Mouse (Mus musculus) small intestine, adult 2 months (tissue): ENCODE measurements at regions not wholly inside any gene's neighbourhood (a gene's known extent, or its start where the extent isn't known, plus 50 kb on each side); places are given as distances from the start of the nearest gene placed in this dataset.

ENCODE experiments used
- H3K27ac ChIP-seq: fragments of 200-500 bp; 2 replicates; pipeline ENCODE4 v1.5.1; 2012; ENCODE audit warnings: low read depth, low read length, control low read depth, inconsistent platforms; ENCODE audit not compliant: insufficient read depth
- H3K27me3 ChIP-seq: fragments of 200-500 bp; 2 replicates; pipeline ENCODE4 v1.6.1; 2012; ENCODE audit warnings: mild to moderate bottlenecking, moderate library complexity, low read length, inconsistent platforms; ENCODE audit not compliant: control insufficient read depth, insufficient read depth
- H3K36me3 ChIP-seq: fragments of 200-500 bp; 2 replicates; pipeline ENCODE4 v1.6.1; 2012; ENCODE audit warnings: mild to moderate bottlenecking, low read length, control low read depth, inconsistent platforms; ENCODE audit not compliant: control insufficient read depth, insufficient read depth
- H3K4me1 ChIP-seq: fragments of 200-500 bp; 2 replicates; pipeline ENCODE4 v1.6.1; 2012; ENCODE audit warnings: low read length, inconsistent platforms, mixed read lengths; ENCODE audit not compliant: control insufficient read depth, insufficient read depth, insufficient read length
- H3K4me3 ChIP-seq: fragments of 200-500 bp; 2 replicates; pipeline ENCODE4 v1.5.1; 2012; ENCODE audit warnings: low read depth, mild to moderate bottlenecking, control low read depth, inconsistent platforms, low read length, moderate library complexity
- CTCF ChIP-seq: fragments of 200-500 bp; IDR thresholded peaks from 2 replicates; pipeline ENCODE4 v1.5.1; 2012; ENCODE audit warnings: low read depth, mild to moderate bottlenecking, control low read depth, inconsistent platforms, low read length, moderate library complexity, mixed read lengths; ENCODE audit not compliant: insufficient replicate concordance, insufficient read length; ENCODE audit errors: extremely low read depth
- POLR2A ChIP-seq: fragments of 200-500 bp; IDR thresholded peaks from 2 replicates; pipeline ENCODE4 v1.6.1; 2012; ENCODE audit warnings: low read depth, mild to moderate bottlenecking, control low read depth, inconsistent platforms, low read length, moderate library complexity
- WGBS: fragments of 180-500 bp; shearing (Covaris S2); methylation state at CpG from one replicate; pipeline ENCODE4 v1.1.7; 2018; 5-methylcytosine and 5-hydroxymethylcytosine counted together

DNA sequence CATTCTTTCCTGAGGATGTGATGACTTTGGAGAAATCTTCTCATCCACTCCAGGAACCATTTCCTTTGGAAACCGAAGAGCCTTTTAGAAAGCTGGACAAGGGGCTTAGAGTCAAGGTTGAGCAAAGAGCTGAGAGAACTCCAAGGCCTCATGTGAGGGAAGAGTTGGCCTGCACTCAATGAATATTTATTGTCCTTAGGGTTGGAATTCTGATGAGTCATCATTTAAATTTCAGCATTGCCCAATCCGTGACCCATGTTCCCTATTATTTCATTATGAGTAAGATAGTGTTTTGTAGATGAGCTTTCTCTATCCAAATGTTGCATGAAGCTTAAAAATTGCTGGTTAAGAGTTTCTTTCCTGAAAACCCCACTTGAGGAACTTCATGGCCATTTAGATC, 232.3 kb upstream of the Gm12728 start:
- H3K4me3 ChIP-seq = no peak overlapping the region

DNA sequence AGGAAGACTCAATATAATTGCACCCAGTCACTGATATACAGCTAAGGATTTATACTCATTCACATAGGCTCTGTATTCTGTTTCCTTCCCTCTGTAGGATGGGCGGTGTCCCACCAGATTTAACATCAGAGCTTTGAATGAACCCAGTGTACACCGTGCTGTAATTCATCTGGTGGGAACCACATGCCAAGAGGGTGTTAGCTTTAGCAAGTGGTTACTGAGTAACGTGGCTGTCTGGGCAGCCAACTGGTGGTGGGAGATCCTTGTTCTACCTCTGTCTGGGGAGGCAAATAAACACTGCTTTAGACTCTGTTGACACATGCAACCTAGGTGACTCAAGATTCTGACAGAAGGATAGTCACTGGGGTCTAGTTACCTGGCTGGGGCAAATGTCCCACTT, 229.6 kb upstream of the Gm12728 start:
- no peak for TF ChIP-seq CTCF
- no peak for TF ChIP-seq POLR2A
- H3K4me1 ChIP-seq = no peaks in the 10 kb centered on the region
- no peak overlapping the region for H3K4me3 ChIP-seq
- 42% methylated on average over 3 of the region's 3 CpGs for WGBS
- H3K27me3 ChIP-seq = no peaks in the 10 kb centered on the region
- H3K27ac ChIP-seq = no peak overlapping the region
- no peaks in the 10 kb centered on the region for H3K36me3 ChIP-seq

More for the DNA sequence above, 232.3 kb upstream of the Gm12728 start:
- Histone ChIP-seq H3K27ac (no peak overlapping the region), H3K36me3 (no peaks in the 10 kb centered on the region), H3K27me3 (no peaks in the 10 kb centered on the region), H3K4me1 (no peaks in the 10 kb centered on the region)
- WGBS = 64% methylated on average over 2 of the region's 2 CpGs
- TF ChIP-seq POLR2A = no peak
- no peak for TF ChIP-seq CTCF

DNA sequence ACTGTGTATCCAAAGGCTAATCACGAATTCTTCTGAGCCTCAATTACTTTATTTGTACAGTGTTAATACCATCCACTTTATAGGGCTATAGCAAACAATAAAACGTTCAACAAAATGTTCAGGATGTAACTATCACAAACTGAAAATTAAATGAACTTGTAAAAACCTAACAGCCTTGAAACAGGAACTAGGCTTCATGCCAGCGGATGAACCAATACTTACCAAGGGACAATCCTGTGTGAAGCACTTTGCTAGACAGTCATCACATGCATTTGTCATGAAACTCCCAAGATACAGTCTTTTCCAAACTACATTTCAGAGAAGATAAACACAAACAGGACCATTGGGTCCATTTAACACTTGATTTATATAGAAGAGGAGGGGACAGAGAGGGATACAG, 228.9 kb upstream of the Gm12728 start:
- 33% methylated on average over 3 of the region's 3 CpGs for WGBS
- Histone ChIP-seq H3K36me3 (no peaks in the 10 kb centered on the region), H3K4me1 (no peaks in the 10 kb centered on the region), H3K27me3 (no peaks in the 10 kb centered on the region), H3K27ac (no peak overlapping the region), H3K4me3 (no peak overlapping the region)
- TF ChIP-seq POLR2A (no peak), CTCF (no peak)

- 58% methylated on average over 3 of the region's 3 CpGs for WGBS
- no peaks in the 10 kb centered on the region for H3K4me1 ChIP-seq
- TF ChIP-seq CTCF = no peak
- TF ChIP-seq POLR2A = no peak
- H3K27ac ChIP-seq = no peak overlapping the region
- no peak overlapping the region for H3K4me3 ChIP-seq
- H3K36me3 ChIP-seq = no peaks in the 10 kb centered on the region
- no peaks in the 10 kb centered on the region for H3K27me3 ChIP-seq
Measured at GRCm38 (mm10) chr4:105561611-105562010, 228.1 kb upstream of the Gm12728 start.

GRCm38 (mm10) chr4:105565796-105566195, 223.9 kb upstream of the Gm12728 start:
- Histone ChIP-seq H3K4me1 (no peaks in the 10 kb centered on the region), H3K4me3 (no peak overlapping the region), H3K27ac (no peak overlapping the region), H3K27me3 (no peaks in the 10 kb centered on the region), H3K36me3 (no peaks in the 10 kb centered on the region)
- no peak for TF ChIP-seq CTCF
- TF ChIP-seq POLR2A = no peak
- WGBS = 87% methylated on average over 7 of the region's 7 CpGs

DNA sequence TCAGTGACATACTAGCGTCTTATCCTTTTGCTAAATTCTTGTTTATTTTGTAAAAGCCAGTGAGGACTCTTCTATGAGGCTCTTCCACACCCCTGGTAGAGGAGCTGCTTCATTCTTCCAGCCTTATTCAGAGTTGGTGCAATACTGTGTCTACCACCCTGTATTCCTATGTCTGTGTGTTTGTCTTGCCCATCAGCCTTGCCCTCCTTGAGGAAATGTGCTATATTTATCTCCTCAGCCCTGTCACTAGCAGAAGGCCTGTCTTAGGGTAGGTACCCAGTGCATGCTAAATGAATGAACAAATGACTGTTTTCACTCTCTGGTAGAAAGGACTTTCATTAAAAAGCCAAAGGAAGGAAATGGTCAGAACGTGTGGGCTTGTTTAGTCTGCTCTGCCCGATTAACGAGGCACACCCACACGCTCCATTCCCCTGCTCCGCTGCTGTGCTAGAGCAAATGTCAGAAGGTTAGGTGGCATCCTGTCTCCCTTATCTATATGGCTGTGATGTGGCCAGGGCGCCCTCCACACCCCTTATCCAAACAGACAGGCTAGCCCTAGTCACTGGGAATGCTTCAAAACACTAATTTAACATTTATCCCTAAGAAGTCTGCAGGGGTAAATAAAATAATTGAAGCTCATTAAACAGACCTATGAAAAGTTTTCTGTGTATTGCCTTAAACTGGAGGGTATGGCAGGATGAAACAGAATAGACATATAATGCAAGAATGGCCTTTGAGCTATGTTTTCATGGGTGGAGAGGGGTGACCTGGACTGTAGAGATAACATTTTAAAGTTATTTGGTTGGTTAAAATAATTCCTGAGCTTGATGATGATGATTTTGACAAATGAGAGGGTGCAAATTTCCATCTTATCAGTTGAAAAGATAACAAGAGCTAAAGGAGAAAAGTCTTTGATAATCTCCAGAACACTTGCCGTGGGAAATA, 222.9 kb upstream of the Gm12728 start:
- 21% methylated on average over 8 of the region's 8 CpGs for WGBS
- Histone ChIP-seq H3K4me1 (no peaks in the 10 kb centered on the region), H3K27ac (no peak overlapping the region), H3K36me3 (no peaks in the 10 kb centered on the region), H3K4me3 (no peak overlapping the region), H3K27me3 (no peaks in the 10 kb centered on the region)
- no peak for TF ChIP-seq CTCF
- no peak for TF ChIP-seq POLR2A

GRCm38 (mm10) chr4:105569671-105570070, 220.0 kb upstream of the Gm12728 start:
- no peaks in the 10 kb centered on the region for H3K27me3 ChIP-seq
- no peak for TF ChIP-seq POLR2A
- H3K27ac ChIP-seq = no peak overlapping the region
- WGBS = 50% methylated on average over 1 of the region's 1 CpGs
- H3K4me1 ChIP-seq = no peaks in the 10 kb centered on the region
- no peaks in the 10 kb centered on the region for H3K36me3 ChIP-seq
- no peak overlapping the region for H3K4me3 ChIP-seq
